Mouse (Mus musculus) heart, adult 11 months (tissue): ENCODE measurements at regions not wholly inside any gene's neighbourhood (a gene's known extent, or its start where the extent isn't known, plus 50 kb on each side); places are given as distances from the start of the nearest gene placed in this dataset.

Experiments used
- DNase-seq: peaks from one replicate; pipeline ENCODE4 v3.0.0; 2022

- peak; percentile 97 for DNase-seq
Observed at GRCm38 (mm10) chr19:21144659-21145283, 127.3 kb upstream of the Zfand5 start.

GRCm38 (mm10) chr19:21143970-21144595, 128.0 kb upstream of the Zfand5 start:
- no peak for DNase-seq

GRCm38 (mm10) chr19:21140456-21140855, 131.6 kb upstream of the Zfand5 start:
- no peak for DNase-seq

- DNase-seq, result no peak
Observed at GRCm38 (mm10) chr19:21138998-21139495, 133.0 kb upstream of the Zfand5 start.

GRCm38 (mm10) chr19:21136756-21137155, 135.3 kb upstream of the Zfand5 start:
- DNase-seq, result no peak

- DNase-seq, result peak; percentile 60
Observed at GRCm38 (mm10) chr19:21135998-21136380, 136.1 kb upstream of the Zfand5 start.

- DNase-seq, result no peak
Observed at GRCm38 (mm10) chr19:21135297-21135997, 136.6 kb upstream of the Zfand5 start.

GRCm38 (mm10) chr19:21129653-21130052, 142.4 kb upstream of the Zfand5 start:
- no peak for DNase-seq

- DNase-seq, result peak; percentile 96
Observed at GRCm38 (mm10) chr19:21127079-21127745, 144.9 kb upstream of the Zfand5 start.

GRCm38 (mm10) chr19:21126670-21127069, 145.4 kb upstream of the Zfand5 start:
- DNase-seq, result no peak

- no peak for DNase-seq
Observed at GRCm38 (mm10) chr19:21119477-21119876, 152.6 kb upstream of the Zfand5 start.

- no peak for DNase-seq
Observed at GRCm38 (mm10) chr19:21118782-21119181, 153.3 kb upstream of the Zfand5 start.

- DNase-seq, result no peak
Observed at GRCm38 (mm10) chr19:21115693-21116092, 156.4 kb upstream of the Zfand5 start.

GRCm38 (mm10) chr19:21111836-21112235, 157.8 kb upstream of the Tmc1 start:
- DNase-seq, result no peak

GRCm38 (mm10) chr19:21108311-21108710, 154.3 kb upstream of the Tmc1 start:
- no peak for DNase-seq

- no peak for DNase-seq
Observed at GRCm38 (mm10) chr19:21107741-21108140, 153.7 kb upstream of the Tmc1 start.

- no peak for DNase-seq
Observed at GRCm38 (mm10) chr19:21107275-21107674, 153.3 kb upstream of the Tmc1 start.

- DNase-seq, result no peak
Observed at GRCm38 (mm10) chr19:21106766-21107165, 152.8 kb upstream of the Tmc1 start.

- peak; percentile 95 for DNase-seq
Observed at GRCm38 (mm10) chr19:21106241-21106669, 152.3 kb upstream of the Tmc1 start.

- peak; percentile 85 for DNase-seq
Observed at GRCm38 (mm10) chr19:21105004-21105403, 151.0 kb upstream of the Tmc1 start.

- DNase-seq, result peak; percentile 95
Observed at GRCm38 (mm10) chr19:21104462-21104936, 150.5 kb upstream of the Tmc1 start.

- no peak for DNase-seq
Observed at GRCm38 (mm10) chr19:21077771-21078548, 124.0 kb upstream of the Tmc1 start.
